Mouse (Mus musculus) megakaryocyte-erythroid progenitor cell, adult 5 weeks (primary cell): Measurements from ENCODE around the gene Tmem82. TPM values are rescaled to one million over a fixed set of nuclear protein-coding genes. Genes with fewer than 3 reads are reported as not detected.

Experiments
- polyA plus RNA-seq: library from polyadenylated mRNA; stranded (reverse); fragments of >175 nt; gene quantifications from 2 replicates; pipeline ENCODE4 v1.2.3, GENCODE M21; 2012

The Tmem82 gene
- polyA plus RNA-seq, result 1.8 TPM in 2 replicates

DNA sequence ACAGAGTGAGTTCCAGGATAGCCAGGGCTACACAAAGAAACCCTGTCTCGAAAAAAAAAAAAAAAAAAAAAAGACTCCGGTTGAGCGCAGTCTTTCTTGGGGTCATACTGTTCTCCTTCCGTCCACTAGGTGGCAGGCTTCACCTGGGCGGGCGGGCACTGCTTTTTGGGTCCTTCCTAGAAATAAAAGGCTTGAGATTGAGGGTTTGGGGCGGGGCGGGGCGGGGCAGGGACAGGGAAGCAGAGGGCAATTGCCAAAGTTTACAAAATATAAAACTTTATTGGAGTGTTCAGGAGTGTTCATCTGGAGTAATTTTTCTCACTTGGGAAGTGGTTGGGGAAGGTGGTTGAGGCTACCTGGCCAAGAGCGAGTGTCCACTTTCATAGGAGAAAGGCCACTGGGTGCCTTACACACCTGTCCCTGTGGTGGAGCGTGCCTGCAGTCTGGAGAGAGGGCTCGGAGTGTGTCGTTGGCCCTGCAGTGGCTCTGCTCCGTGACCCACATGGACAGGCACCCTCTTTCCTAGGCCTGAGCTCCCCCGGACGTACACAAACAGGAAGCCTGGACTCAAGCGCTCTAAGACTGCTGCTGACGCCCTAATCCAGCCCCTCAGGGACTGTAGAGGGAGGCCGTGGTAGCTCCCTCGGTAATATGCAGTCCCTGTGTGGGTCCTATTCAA lies at the start of gene Tmem82:
Gene Tmem82, minus strand, starts transcription at position 69 of the 679 bp plus-strand sequence.

GRCm38 (mm10) chr4:141664799-141665198 lies 46.4 kb upstream of the Tmem82 start, which contains the start of gene Plekhm2:
Gene Plekhm2 (minus strand): TSS chr4:141664899.

DNA sequence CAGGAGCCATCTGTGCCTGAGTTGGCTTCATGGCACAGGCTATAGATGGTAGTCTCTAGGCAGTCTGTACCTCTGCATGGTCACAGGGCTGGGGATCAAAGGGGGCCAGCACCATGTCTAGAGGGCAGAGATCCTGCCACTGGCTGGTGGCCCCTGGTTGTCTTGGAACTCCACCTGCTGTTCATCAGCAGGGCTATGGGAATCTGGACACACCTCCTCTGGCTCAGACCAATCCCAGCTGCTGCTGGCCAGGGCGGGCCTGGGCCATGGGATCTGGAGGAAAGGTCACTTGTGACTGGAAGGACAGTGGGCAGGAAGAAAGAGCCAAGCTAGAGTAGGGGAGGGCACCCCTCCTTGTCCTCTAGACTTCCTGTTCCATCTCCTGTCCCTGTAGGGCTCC lies 5.2 kb upstream of the Tmem82 start, which contains the start of gene Slc25a34:
Gene Slc25a34, minus strand, starts transcription at position 156 of the 400 bp plus-strand sequence.

GRCm38 (mm10) chr4:141605861-141606260 lies 12.6 kb downstream of the Tmem82 start, which contains the start of gene Fblim1:
Gene Fblim1 (minus strand): TSS chr4:141606096.

Other genes starting within 250 kb of the Tmem82 start
- not detected in 2 replicates for gene Clcnka, start 219.9 kb downstream of the Tmem82 start, polyA plus RNA-seq
- not detected in 2 replicates for gene Clcnkb, start 202.6 kb downstream of the Tmem82 start, polyA plus RNA-seq
- gene Hspb7, start 197.9 kb downstream of the Tmem82 start, polyA plus RNA-seq, result 0.03 and 0.04 TPM in 2 replicates
- not detected in 2 replicates for gene Srarp, start 182.5 kb downstream of the Tmem82 start, polyA plus RNA-seq
- gene Zbtb17, start 174.0 kb downstream of the Tmem82 start, polyA plus RNA-seq, result 89.6 and 120 TPM in 2 replicates
- 208 and 247 TPM in 2 replicates for gene Spen, start 80.0 kb downstream of the Tmem82 start, polyA plus RNA-seq
- gene Fblim1, start 12.5 kb downstream of the Tmem82 start, polyA plus RNA-seq, result 0.13 and 0.33 TPM in 2 replicates
- 0.03 TPM in 1 of 2 replicates, not detected in the other for gene Slc25a34, start 5.2 kb upstream of the Tmem82 start, polyA plus RNA-seq
- gene Plekhm2, start 46.3 kb upstream of the Tmem82 start, polyA plus RNA-seq, result 42.1 and 42.7 TPM in 2 replicates
- 2.7 and 2.8 TPM in 2 replicates for gene Rsc1a1, start 67.0 kb upstream of the Tmem82 start, polyA plus RNA-seq
- gene Ddi2, start 104.8 kb upstream of the Tmem82 start, polyA plus RNA-seq, result 11.9 and 12.8 TPM in 2 replicates
- gene Agmat, start 128.0 kb upstream of the Tmem82 start, polyA plus RNA-seq, result 0.07 and 0.15 TPM in 2 replicates
- gene Dnajc16, start 172.3 kb upstream of the Tmem82 start, polyA plus RNA-seq, result 1.7 and 1.8 TPM in 2 replicates
- 13.0 and 16.1 TPM in 2 replicates for gene Casp9, start 175.0 kb upstream of the Tmem82 start, polyA plus RNA-seq
- gene Cela2a, start 207.5 kb upstream of the Tmem82 start, polyA plus RNA-seq, result not detected in 2 replicates
- gene Ctrc, start 227.7 kb upstream of the Tmem82 start, polyA plus RNA-seq, result not detected in 2 replicates